Mouse (Mus musculus) large intestine, adult 2 months (tissue): ENCODE data around the gene Prss8. TPM values are rescaled to one million over a fixed set of nuclear protein-coding genes. Genes with fewer than 3 reads are reported as not detected.
"Not testable (repeated sequence)": the region's sequence is repeated elsewhere in the genome, so short reads cannot be mapped to it uniquely, and the experiment has no call there.

ENCODE experiments used
- DNase-seq: peaks from one replicate; pipeline ENCODE4 v3.0.0-alpha.2; 2012; ENCODE audit warnings: low read depth, low spot score
- whole genome bisulfite sequencing: fragments of 180-500 bp; shearing (Covaris S2); methylation state at CpG from one replicate; pipeline ENCODE4 v1.1.7; 2018; 5-methylcytosine and 5-hydroxymethylcytosine counted together
- polyA plus RNA-seq: library from polyadenylated mRNA; depleted of rRNA; stranded (reverse); fragments of >200 nt; gene quantifications from 2 replicates; pipeline ENCODE4 v1.2.3, GENCODE M21; 2012

The Prss8 gene
- polyA plus RNA-seq, 1 experiment = 34.9 TPM

- no peak for DNase-seq
- WGBS = 19% methylated on average over 7 of the region's 7 CpGs
Measured at GRCm38 (mm10) chr7:127899997-127900396, 29.9 kb downstream of the Prss8 start.

- 34% methylated on average over 10 of the region's 10 CpGs for WGBS
- no peak for DNase-seq
Measured at GRCm38 (mm10) chr7:127898179-127898956, 31.5 kb downstream of the Prss8 start.

- WGBS = 90% methylated on average over 7 of the region's 7 CpGs
- DNase-seq = no peak
Measured at GRCm38 (mm10) chr7:127897542-127897941, 32.4 kb downstream of the Prss8 start.

- DNase-seq = no peak
- WGBS = 63% methylated on average over 13 of the region's 13 CpGs
Measured at GRCm38 (mm10) chr7:127896384-127896783, 33.5 kb downstream of the Prss8 start.

GRCm38 (mm10) chr7:127895891-127896290 lies 34.0 kb downstream of the Prss8 start:
- WGBS = 51% methylated on average over 7 of the region's 7 CpGs
- DNase-seq = not testable (repeated sequence)

- DNase-seq = peak; percentile 85
Measured at GRCm38 (mm10) chr7:127895442-127895841, 34.5 kb downstream of the Prss8 start, which contains the start of the genes Gm21974 and Vkorc1. TSS of gene Gm21974 (minus strand) at chr7:127895454. TSS of gene Vkorc1 (minus strand) at chr7:127895617.

GRCm38 (mm10) chr7:127894480-127894879 lies 35.4 kb downstream of the Prss8 start:
- DNase-seq = no peak
- 44% methylated on average over 5 of the region's 5 CpGs for WGBS

More at GRCm38 (mm10) chr7:127895442-127895841, 34.5 kb downstream of the Prss8 start, which contains the start of the genes Gm21974 and Vkorc1:
- WGBS = 1% methylated on average over 26 of the region's 26 CpGs

- DNase-seq = no peak
- WGBS = 15% methylated on average over 4 of the region's 4 CpGs
Measured at GRCm38 (mm10) chr7:127890798-127891197, 39.1 kb downstream of the Prss8 start, which contains the start of gene Prss53. TSS of gene Prss53 (minus strand) at chr7:127890970.

- no peak for DNase-seq
- WGBS = 66% methylated on average over 3 of the region's 3 CpGs
Measured at GRCm38 (mm10) chr7:127888821-127889220, 41.1 kb downstream of the Prss8 start.

- DNase-seq = no peak
- WGBS = 90% methylated on average over 3 of the region's 3 CpGs
Measured at GRCm38 (mm10) chr7:127887781-127888180, 42.1 kb downstream of the Prss8 start.

GRCm38 (mm10) chr7:127887191-127887590 lies 42.7 kb downstream of the Prss8 start:
- DNase-seq = no peak
- whole genome bisulfite sequencing = 91% methylated on average over 8 of the region's 8 CpGs

- WGBS = 88% methylated on average over 6 of the region's 6 CpGs
- DNase-seq = no peak
Measured at GRCm38 (mm10) chr7:127886551-127886950, 43.4 kb downstream of the Prss8 start.

- 23% methylated on average over 6 of the region's 6 CpGs for WGBS
- no peak for DNase-seq
Measured at GRCm38 (mm10) chr7:127885951-127886350, 44.0 kb downstream of the Prss8 start.

- DNase-seq = no peak
- 83% methylated on average over 12 of the region's 12 CpGs for WGBS
Measured at GRCm38 (mm10) chr7:127880431-127880830, 49.5 kb downstream of the Prss8 start.

GRCm38 (mm10) chr7:127879301-127879700 lies 50.6 kb downstream of the Prss8 start:
- DNase-seq = no peak
- WGBS = 94% methylated on average over 9 of the region's 9 CpGs

- under 1% methylated on average over 60 of the region's 60 CpGs for WGBS
- peak; percentile 73 for DNase-seq
Measured at GRCm38 (mm10) chr7:127876467-127877348, 53.2 kb downstream of the Prss8 start, which contains the start of gene Zfp668. TSS of gene Zfp668 (minus strand) at chr7:127876828.

GRCm38 (mm10) chr7:127876041-127876466 lies 53.9 kb downstream of the Prss8 start, which contains the start of gene Zfp646:
TSS of gene Zfp646 (plus strand) at chr7:127876221.
- DNase-seq = peak; percentile 57
- under 1% methylated on average over 41 of the region's 41 CpGs for WGBS
